Mouse (Mus musculus): ENCODE data around the gene Dnaja3.

The Dnaja3 gene

GRCm38 (mm10) chr16:4606431-4607084, 33.2 kb upstream of the Dnaja3 start:
- DNase-seq (ENCODE audit: low spot score in 2 of 2): no peak

- peak; percentile 78 to 84 for DNase-seq (ENCODE audit: low spot score in 2 of 2)
Measured at GRCm38 (mm10) chr16:4607818-4608531, 31.8 kb upstream of the Dnaja3 start.

- DNase-seq (ENCODE audit: low spot score in 2 of 2): no peak
Measured at GRCm38 (mm10) chr16:4608532-4609059, 31.2 kb upstream of the Dnaja3 start.

- DNase-seq (ENCODE audit: low spot score in 2 of 2): no peak
Measured at GRCm38 (mm10) chr16:4611193-4611592, 28.6 kb upstream of the Dnaja3 start.

- no peak for DNase-seq (ENCODE audit: low spot score in 2 of 2)
Measured at GRCm38 (mm10) chr16:4611676-4612075, 28.1 kb upstream of the Dnaja3 start.

GRCm38 (mm10) chr16:4613736-4614135, 26.1 kb upstream of the Dnaja3 start:
- no peak for DNase-seq (ENCODE audit: low spot score in 2 of 2)

- no peak for DNase-seq (ENCODE audit: low spot score in 2 of 2)
Measured at GRCm38 (mm10) chr16:4614639-4615038, 25.1 kb upstream of the Dnaja3 start.

- DNase-seq (ENCODE audit: low spot score in 2 of 2): no peak
Measured at GRCm38 (mm10) chr16:4615297-4615696, 24.5 kb upstream of the Dnaja3 start.

GRCm38 (mm10) chr16:4616829-4617228, 23.0 kb upstream of the Dnaja3 start:
- no peak for DNase-seq (ENCODE audit: low spot score in 2 of 2)

- DNase-seq (ENCODE audit: low spot score in 2 of 2): no peak
Measured at GRCm38 (mm10) chr16:4624074-4624473, 15.7 kb upstream of the Dnaja3 start.

GRCm38 (mm10) chr16:4624481-4625110, 15.2 kb upstream of the Dnaja3 start, which contains the start of gene Pam16:
Gene Pam16, minus strand, starts transcription at chr16:4624988.
- peak; percentile 86 to 92 for DNase-seq (ENCODE audit: low spot score in 2 of 2)

- no peak for DNase-seq (ENCODE audit: low spot score in 2 of 2)
Measured at GRCm38 (mm10) chr16:4627105-4627504, 12.7 kb upstream of the Dnaja3 start.

GRCm38 (mm10) chr16:4628898-4629419, 10.8 kb upstream of the Dnaja3 start:
- DNase-seq (ENCODE audit: low spot score in 2 of 2): no peak

- peak; percentile 72 to 82 for DNase-seq (ENCODE audit: low spot score in 2 of 2)
Measured at GRCm38 (mm10) chr16:4629950-4630349, 9.8 kb upstream of the Dnaja3 start.

- no peak for DNase-seq (ENCODE audit: low spot score in 2 of 2)
Measured at GRCm38 (mm10) chr16:4632050-4632449, 7.7 kb upstream of the Dnaja3 start.

- DNase-seq (ENCODE audit: low spot score in 2 of 2): no peak
Measured at GRCm38 (mm10) chr16:4633661-4634060, 6.1 kb upstream of the Dnaja3 start.

GRCm38 (mm10) chr16:4634681-4635080, 5.1 kb upstream of the Dnaja3 start:
- DNase-seq (ENCODE audit: low spot score in 2 of 2): no peak

- no peak for DNase-seq (ENCODE audit: low spot score in 2 of 2)
Measured at GRCm38 (mm10) chr16:4635760-4636159, 4.0 kb upstream of the Dnaja3 start.

GRCm38 (mm10) chr16:4638891-4639390, 848 bp upstream of the Dnaja3 start:
- no peak for DNase-seq (ENCODE audit: low spot score in 2 of 2)

GRCm38 (mm10) chr16:4640267-4641005, 647 bp downstream of the Dnaja3 start:
- DNase-seq (ENCODE audit: low spot score in 2 of 2): peak in 1 of 2 experiments; percentile 53

GRCm38 (mm10) chr16:4641119-4641838, 1.5 kb downstream of the Dnaja3 start:
- DNase-seq (ENCODE audit: low spot score in 2 of 2): no peak
